Mouse (Mus musculus) erythroblast, adult 5-6 weeks (primary cell): Measurements from ENCODE around the gene Taar3. TPM values are rescaled to one million over a fixed set of nuclear protein-coding genes. Genes with fewer than 3 reads are reported as not detected.

Experiments
- ATAC-seq: replicated peaks from 2 replicates; pipeline ENCODE4 v1.8.0; 2016; ENCODE audit warnings: moderate number of reproducible peaks, mild to moderate bottlenecking, moderate TSS enrichment, inconsistent platforms; ENCODE audit not compliant: poor library complexity, low FRiP score, severe bottlenecking
- total RNA-seq, 2 experiments: library from RNA; stranded (forward) in 1 of 2; stranded (reverse) in 1 of 2; fragments of 150-400 nt in 1 of 2; fragments of 200-764, 138-1000 nt in 1 of 2; gene quantifications; 2 replicates each; pipeline versions ENCODE4 v1.2.3 to v1.2.4; 2015 to 2017; ENCODE audit warnings: low replicate concordance in 2 of 2

Taar3 gene
- total RNA-seq (2015; ENCODE audit: low replicate concordance) (not detected in 2 replicates), total RNA-seq (2017; ENCODE audit: low replicate concordance) (not detected in 2 replicates)

- no peak for ATAC-seq
Measured at GRCm38 (mm10) chr10:23949508-23950005, at the start of gene Taar3. Gene Taar3, plus strand, starts transcription at chr10:23949558.

GRCm38 (mm10) chr10:23901119-23901518, 48.2 kb upstream of the Taar3 start:
- no peak for ATAC-seq

GRCm38 (mm10) chr10:23905661-23906060, 43.7 kb upstream of the Taar3 start:
- ATAC-seq: no peak

GRCm38 (mm10) chr10:23920056-23920455, 29.3 kb upstream of the Taar3 start, which contains the start of gene Taar1:
Gene Taar1, plus strand, starts transcription at chr10:23920356.
- ATAC-seq: no peak

GRCm38 (mm10) chr10:23922468-23922867, 26.9 kb upstream of the Taar3 start:
- ATAC-seq: no peak

GRCm38 (mm10) chr10:23923941-23924340, 25.4 kb upstream of the Taar3 start:
- no peak for ATAC-seq

GRCm38 (mm10) chr10:23937613-23938012, 11.7 kb upstream of the Taar3 start:
- no peak for ATAC-seq

- no peak for ATAC-seq
Measured at GRCm38 (mm10) chr10:23938312-23938711, 11.0 kb upstream of the Taar3 start, which contains the start of gene Taar2. Gene Taar2, plus strand, starts transcription at chr10:23938572.

GRCm38 (mm10) chr10:23942465-23942864, 6.9 kb upstream of the Taar3 start:
- no peak for ATAC-seq

GRCm38 (mm10) chr10:23948026-23948425, 1.3 kb upstream of the Taar3 start:
- ATAC-seq: no peak

GRCm38 (mm10) chr10:23951714-23952113, 2.4 kb downstream of the Taar3 start:
- no peak for ATAC-seq

- ATAC-seq: no peak
Measured at GRCm38 (mm10) chr10:23959071-23959470, 9.7 kb downstream of the Taar3 start.

GRCm38 (mm10) chr10:23960444-23960915, 11.1 kb downstream of the Taar3 start, which contains the start of gene Taar4:
Gene Taar4, plus strand, starts transcription at chr10:23960494.
- ATAC-seq: no peak

GRCm38 (mm10) chr10:23963444-23963843, 14.1 kb downstream of the Taar3 start:
- no peak for ATAC-seq

- ATAC-seq: no peak
Measured at GRCm38 (mm10) chr10:23964921-23965610, 15.7 kb downstream of the Taar3 start.

- ATAC-seq: no peak
Measured at GRCm38 (mm10) chr10:23970656-23971165, 21.4 kb downstream of the Taar3 start, which contains the start of gene Taar5. Gene Taar5, plus strand, starts transcription at chr10:23970706.

GRCm38 (mm10) chr10:23971256-23971655, 21.9 kb downstream of the Taar3 start:
- no peak for ATAC-seq

GRCm38 (mm10) chr10:23977958-23978357, 28.6 kb downstream of the Taar3 start:
- ATAC-seq: no peak

GRCm38 (mm10) chr10:23978901-23979705, 29.7 kb downstream of the Taar3 start:
- no peak for ATAC-seq

GRCm38 (mm10) chr10:23985546-23985945, 36.2 kb downstream of the Taar3 start, which contains the start of gene Taar6:
Gene Taar6, minus strand, starts transcription at chr10:23985646.
- no peak for ATAC-seq
